Mouse (Mus musculus) midbrain, postnatal 0 days (tissue): ENCODE measurements around the gene G430095P16Rik. TPM values are rescaled to one million over a fixed set of nuclear protein-coding genes. Genes with fewer than 3 reads are reported as not detected.

Experiments used
- ATAC-seq: fragments of 200-750 bp; cut with Nextera tagmentation; 2 replicates; pipeline ENCODE4 v1.8.0; 2017; ENCODE audit warnings: moderate number of reproducible peaks, mild to moderate bottlenecking, moderate TSS enrichment, moderate library complexity; ENCODE audit not compliant: low FRiP score
- DNase-seq: peaks from one replicate; pipeline ENCODE4 v3.0.0-alpha.2; 2015; ENCODE audit warnings: low spot score
- H3K27ac ChIP-seq: fragments of 300-500 bp; sonication (generic); 2 replicates; pipeline ENCODE4 v1.5.1; 2014; ENCODE audit warnings: low read depth, mild to moderate bottlenecking, low read length, mixed read lengths
- H3K27me3 ChIP-seq: fragments of 300-500 bp; sonication (generic); 2 replicates; pipeline ENCODE4 v1.6.1; 2014; ENCODE audit warnings: low read length, control low read depth, mixed read lengths; ENCODE audit not compliant: insufficient read depth
- H3K36me3 ChIP-seq: fragments of 300-500 bp; sonication (generic); 2 replicates; pipeline ENCODE4 v1.6.1; 2014; ENCODE audit warnings: low read length, control low read depth, mixed read lengths; ENCODE audit not compliant: insufficient read depth
- H3K4me1 ChIP-seq: fragments of 300-500 bp; sonication (generic); 2 replicates; pipeline ENCODE4 v1.6.1; 2014; ENCODE audit warnings: mild to moderate bottlenecking, control low read depth, antibody characterized with exemption, low read length, mixed read lengths; ENCODE audit not compliant: insufficient read depth
- H3K4me2 ChIP-seq: fragments of 300-500 bp; sonication (generic); 2 replicates; pipeline ENCODE4 v1.6.1; 2014; ENCODE audit warnings: low read depth, mild to moderate bottlenecking, low read length, mixed read lengths; ENCODE audit not compliant: poor library complexity, severe bottlenecking
- H3K4me3 ChIP-seq: fragments of 300-500 bp; sonication (generic); 2 replicates; pipeline ENCODE4 v1.5.1; 2014; ENCODE audit warnings: low read depth, mild to moderate bottlenecking, low read length, moderate library complexity
- H3K9ac ChIP-seq: fragments of 300-500 bp; sonication (generic); replicated peaks from 2 replicates; pipeline ENCODE4 v1.6.1; 2014; ENCODE audit warnings: mild to moderate bottlenecking, low read length, moderate library complexity, mixed read lengths; ENCODE audit not compliant: poor library complexity, severe bottlenecking
- H3K9me3 ChIP-seq: fragments of 300-500 bp; sonication (generic); 2 replicates; pipeline ENCODE4 v1.6.1; 2016; ENCODE audit warnings: low read length, control low read depth
- CTCF ChIP-seq: IDR thresholded peaks from 2 replicates; pipeline ENCODE4 v1.5.1; 2016; ENCODE audit warnings: antibody characterized with exemption, mild to moderate bottlenecking
- WGBS: fragments of 180-500 bp; shearing (Covaris S2); extraction: QIAGEN DNeasy Blood & Tissue Kit; methylation state at CpG from one replicate; pipeline ENCODE4 v1.1.7; 2014; 5-methylcytosine and 5-hydroxymethylcytosine counted together
- polyA plus RNA-seq: library from polyadenylated mRNA; unstranded; fragments of >200 nt; fragmentation: Nextera tagmentation; extraction: Ambion mirVana; gene quantifications from 2 replicates; pipeline ENCODE4 v1.2.1, GENCODE M21; 2015
- total RNA-seq: library from RNA; depleted of rRNA; stranded (reverse); fragments of >200 nt; gene quantifications from 2 replicates; pipeline ENCODE4 v1.2.3, GENCODE M21; 2014; rRNA removed

G430095P16Rik gene
- total and polyA plus RNA-seq, 2 experiments from 2014 or later, result 0.39 TPM; not detected in 1

GRCm38 (mm10) chr8:84773833-84774232 is 51.0 kb downstream of the G430095P16Rik start:
- H3K9ac ChIP-seq, result peak overlapping the region; percentile 33; the same call in 1 of the 2 replicates
- DNase-seq, result peak; percentile 94
- H3K4me1 ChIP-seq, result 0 out of 2 replicates have a peak, but pooled peaks cover 3% of the 10 kb centered on the region
- under 1% methylated on average over 17 of the region's 19 CpGs for WGBS
- peak overlapping the region; percentile 68 for H3K27ac ChIP-seq
- H3K9me3 ChIP-seq, result no peaks in the 10 kb centered on the region
- peaks cover 50% of the 10 kb centered on the region for H3K27me3 ChIP-seq
- ATAC-seq, result peak; percentile 90
- peak overlapping the region; percentile 54 for H3K4me2 ChIP-seq
- H3K36me3 ChIP-seq, result no peaks in the 10 kb centered on the region
- TF ChIP-seq CTCF, result no peak
- peak overlapping the region; percentile 30 for H3K4me3 ChIP-seq

- WGBS, result 3% methylated on average over 10 of the region's 10 CpGs
- Histone ChIP-seq H3K9ac (no peak overlapping the region), H3K27me3 (peaks cover 55% of the 10 kb centered on the region), H3K4me1 (0 out of 2 replicates have a peak, but pooled peaks cover 3% of the 10 kb centered on the region), H3K9me3 (no peaks in the 10 kb centered on the region), H3K27ac (peak overlapping the region; percentile 68), H3K4me3 (no peak overlapping the region), H3K4me2 (peak overlapping the region; percentile 54; the same call in 1 of the 2 replicates), H3K36me3 (no peaks in the 10 kb centered on the region)
- no peak for TF ChIP-seq CTCF
- DNase-seq (peak; percentile 87), ATAC-seq (peak; percentile 82)
Observed at GRCm38 (mm10) chr8:84774473-84774911, 51.7 kb downstream of the G430095P16Rik start.

- H3K4me2 ChIP-seq, result peak overlapping the region; percentile 29; the same call in 1 of the 2 replicates
- H3K36me3 ChIP-seq, result no peaks in the 10 kb centered on the region
- DNase-seq, result no peak
- 0 out of 2 replicates have a peak, but pooled peaks cover 5% of the 10 kb centered on the region for H3K4me1 ChIP-seq
- 14% methylated on average over 13 of the region's 13 CpGs for whole genome bisulfite sequencing
- no peaks in the 10 kb centered on the region for H3K9me3 ChIP-seq
- H3K9ac ChIP-seq, result peak overlapping the region; percentile 24; the same call in 1 of the 2 replicates
- no peak for ATAC-seq
- peaks cover 52% of the 10 kb centered on the region for H3K27me3 ChIP-seq
- no peak overlapping the region for H3K4me3 ChIP-seq
- no peak for TF ChIP-seq CTCF
- H3K27ac ChIP-seq, result peak overlapping the region; percentile 68
Observed at GRCm38 (mm10) chr8:84775105-84775591, 52.3 kb downstream of the G430095P16Rik start.

- Histone ChIP-seq H3K4me1 (0 out of 2 replicates have a peak, but pooled peaks cover 5% of the 10 kb centered on the region), H3K27me3 (peaks cover 48% of the 10 kb centered on the region), H3K36me3 (no peaks in the 10 kb centered on the region), H3K9ac (no peak overlapping the region), H3K4me3 (no peak overlapping the region), H3K9me3 (no peaks in the 10 kb centered on the region), H3K27ac (peak overlapping the region; percentile 68), H3K4me2 (peak overlapping the region; percentile 29; the same call in 1 of the 2 replicates)
- WGBS, result 14% methylated on average over 7 of the region's 7 CpGs
- ATAC-seq (no peak), DNase-seq (no peak)
- no peak for TF ChIP-seq CTCF
Observed at GRCm38 (mm10) chr8:84775621-84776113, 52.9 kb downstream of the G430095P16Rik start.

Other genes starting within 250 kb of the G430095P16Rik start
- 3.9 and 4.3 TPM in 2 replicates for gene Ier2, start 60.2 kb upstream of the G430095P16Rik start, total RNA-seq
- 12.8 and 14.7 TPM in 2 replicates for gene Ier2, start 60.2 kb upstream of the G430095P16Rik start, polyA plus RNA-seq
- 88.5 and 99.5 TPM in 2 replicates for gene Trmt1, start 36.7 kb upstream of the G430095P16Rik start, total RNA-seq
- 74.2 and 75.0 TPM in 2 replicates for gene Trmt1, start 36.7 kb upstream of the G430095P16Rik start, polyA plus RNA-seq
- gene Nacc1, start 35.1 kb upstream of the G430095P16Rik start, total RNA-seq, result 87.2 and 102 TPM in 2 replicates
- gene Nacc1, start 35.1 kb upstream of the G430095P16Rik start, polyA plus RNA-seq, result 13.7 and 13.8 TPM in 2 replicates
- 4.6 and 4.8 TPM in 2 replicates for gene Lyl1, start 21.6 kb upstream of the G430095P16Rik start, total RNA-seq
- gene Lyl1, start 21.6 kb upstream of the G430095P16Rik start, polyA plus RNA-seq, result 2.0 and 2.8 TPM in 2 replicates
- gene Nfix, start 77.3 kb downstream of the G430095P16Rik start, total RNA-seq, result 40.1 and 62.5 TPM in 2 replicates
- gene Nfix, start 77.3 kb downstream of the G430095P16Rik start, polyA plus RNA-seq, result 41.7 and 53.7 TPM in 2 replicates
- 7.6 and 7.7 TPM in 2 replicates for gene Dand5, start 99.8 kb downstream of the G430095P16Rik start, total RNA-seq
- 12.6 and 14.5 TPM in 2 replicates for gene Dand5, start 99.8 kb downstream of the G430095P16Rik start, polyA plus RNA-seq
- 27.5 and 28.2 TPM in 2 replicates for gene Gadd45gip1, start 108.5 kb downstream of the G430095P16Rik start, total RNA-seq
- 42.9 and 45.1 TPM in 2 replicates for gene Gadd45gip1, start 108.5 kb downstream of the G430095P16Rik start, polyA plus RNA-seq
- gene Rad23a, start 117.7 kb downstream of the G430095P16Rik start, total RNA-seq, result 43.8 and 57.5 TPM in 2 replicates
- gene Rad23a, start 117.7 kb downstream of the G430095P16Rik start, polyA plus RNA-seq, result 83.5 and 88.3 TPM in 2 replicates
- 369 and 436 TPM in 2 replicates for gene Calr, start 123.9 kb downstream of the G430095P16Rik start, total RNA-seq
- gene Calr, start 123.9 kb downstream of the G430095P16Rik start, polyA plus RNA-seq, result 444 and 445 TPM in 2 replicates
- gene Farsa, start 134.0 kb downstream of the G430095P16Rik start, total RNA-seq, result 74.8 and 84.6 TPM in 2 replicates
- 92.7 and 103 TPM in 2 replicates for gene Farsa, start 134.0 kb downstream of the G430095P16Rik start, polyA plus RNA-seq
- 29.5 and 31.7 TPM in 2 replicates for gene Syce2, start 149.1 kb downstream of the G430095P16Rik start, total RNA-seq
- gene Syce2, start 149.1 kb downstream of the G430095P16Rik start, polyA plus RNA-seq, result 56.2 and 61.4 TPM in 2 replicates
- 22.1 and 30.5 TPM in 2 replicates for gene Gcdh, start 170.9 kb downstream of the G430095P16Rik start, total RNA-seq
- gene Gcdh, start 170.9 kb downstream of the G430095P16Rik start, polyA plus RNA-seq, result 33.2 and 35.3 TPM in 2 replicates
- 0.52 TPM in 1 of 2 replicates, not detected in the other for gene Klf1, start 178.9 kb downstream of the G430095P16Rik start, total RNA-seq
- gene Klf1, start 178.9 kb downstream of the G430095P16Rik start, polyA plus RNA-seq, result 0.36 and 0.52 TPM in 2 replicates
- 4.3 and 5.7 TPM in 2 replicates for gene Dnase2a, start 185.6 kb downstream of the G430095P16Rik start, total RNA-seq
- 6.7 and 8.2 TPM in 2 replicates for gene Dnase2a, start 185.6 kb downstream of the G430095P16Rik start, polyA plus RNA-seq
- gene Mast1, start 214.4 kb downstream of the G430095P16Rik start, total RNA-seq, result 85.9 and 92.0 TPM in 2 replicates
- 79.8 and 89.0 TPM in 2 replicates for gene Mast1, start 214.4 kb downstream of the G430095P16Rik start, polyA plus RNA-seq
- gene Rtbdn, start 224.0 kb downstream of the G430095P16Rik start, total RNA-seq, result 4.5 and 6.2 TPM in 2 replicates
- 4.8 and 5.3 TPM in 2 replicates for gene Rtbdn, start 224.0 kb downstream of the G430095P16Rik start, polyA plus RNA-seq
- gene Gm49661, start 246.4 kb downstream of the G430095P16Rik start, total RNA-seq, result not detected in 2 replicates
- gene Gm49661, start 246.4 kb downstream of the G430095P16Rik start, polyA plus RNA-seq, result not detected in 2 replicates
- 720 and 802 TPM in 2 replicates for gene Prdx2, start 246.6 kb downstream of the G430095P16Rik start, total RNA-seq
- gene Prdx2, start 246.6 kb downstream of the G430095P16Rik start, polyA plus RNA-seq, result 904 and 934 TPM in 2 replicates
- 40.5 and 48.9 TPM in 2 replicates for gene Rnaseh2a, start 246.8 kb downstream of the G430095P16Rik start, total RNA-seq
- 36.5 and 39.7 TPM in 2 replicates for gene Rnaseh2a, start 246.8 kb downstream of the G430095P16Rik start, polyA plus RNA-seq